Mouse (Mus musculus): ENCODE measurements at regions not wholly inside any gene's neighbourhood (a gene's known extent, or its start where the extent isn't known, plus 50 kb on each side); places are given as distances from the start of the nearest gene placed in this dataset.
A peak's percentile ranks its signal among the peaks of the same experiment; 100 is the strongest.

DNA sequence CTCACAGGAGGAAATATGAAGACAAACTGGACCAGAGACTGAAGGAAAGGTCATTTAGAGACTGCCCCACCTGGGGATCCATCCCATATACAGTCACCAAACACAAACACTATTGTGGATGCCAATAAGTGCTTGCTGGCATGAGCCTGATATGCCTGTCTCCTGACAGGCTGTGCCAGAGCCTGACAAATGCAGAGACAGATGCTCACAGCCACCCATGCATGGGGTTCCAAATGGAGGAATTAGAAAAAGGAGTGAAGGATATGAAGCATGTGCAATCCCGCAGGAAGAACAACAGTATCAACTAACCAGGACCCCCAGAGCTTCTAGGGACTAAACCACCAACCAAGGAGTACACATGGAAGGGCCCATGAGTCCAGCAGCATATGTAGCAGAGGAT is 505.9 kb downstream of the Gm6685 start:
- no peak for DNase-seq (ENCODE audit: low spot score)
- H3K4me2 ChIP-seq (ENCODE audit: low read length), result no peak overlapping the region
- no peaks in the 10 kb centered on the region for H3K4me1 ChIP-seq (replicated peaks; ENCODE audit: control insufficient read depth, insufficient read depth, low read length)
- H3K9ac ChIP-seq (ENCODE audit: low read length), result no peak overlapping the region
- no peak for ATAC-seq (replicated peaks; ENCODE audit: low FRiP score, low TSS enrichment, low read depth)
- H3K4me3 ChIP-seq (ENCODE audit: low read depth, low read length), result no peak overlapping the region
- WGBS, result 79% methylated on average over 1 of the region's 1 CpGs
- H3K27ac ChIP-seq (ENCODE audit: low read depth), result no peak overlapping the region
- H3K27me3 ChIP-seq (replicated peaks; ENCODE audit: control insufficient read depth, insufficient read depth, low read length), result no peaks in the 10 kb centered on the region
- H3K9me3 ChIP-seq (ENCODE audit: control insufficient read depth, low read length), result no peaks in the 10 kb centered on the region
- no peaks in the 10 kb centered on the region for H3K36me3 ChIP-seq (ENCODE audit: control insufficient read depth, insufficient read depth, low read length)

DNA sequence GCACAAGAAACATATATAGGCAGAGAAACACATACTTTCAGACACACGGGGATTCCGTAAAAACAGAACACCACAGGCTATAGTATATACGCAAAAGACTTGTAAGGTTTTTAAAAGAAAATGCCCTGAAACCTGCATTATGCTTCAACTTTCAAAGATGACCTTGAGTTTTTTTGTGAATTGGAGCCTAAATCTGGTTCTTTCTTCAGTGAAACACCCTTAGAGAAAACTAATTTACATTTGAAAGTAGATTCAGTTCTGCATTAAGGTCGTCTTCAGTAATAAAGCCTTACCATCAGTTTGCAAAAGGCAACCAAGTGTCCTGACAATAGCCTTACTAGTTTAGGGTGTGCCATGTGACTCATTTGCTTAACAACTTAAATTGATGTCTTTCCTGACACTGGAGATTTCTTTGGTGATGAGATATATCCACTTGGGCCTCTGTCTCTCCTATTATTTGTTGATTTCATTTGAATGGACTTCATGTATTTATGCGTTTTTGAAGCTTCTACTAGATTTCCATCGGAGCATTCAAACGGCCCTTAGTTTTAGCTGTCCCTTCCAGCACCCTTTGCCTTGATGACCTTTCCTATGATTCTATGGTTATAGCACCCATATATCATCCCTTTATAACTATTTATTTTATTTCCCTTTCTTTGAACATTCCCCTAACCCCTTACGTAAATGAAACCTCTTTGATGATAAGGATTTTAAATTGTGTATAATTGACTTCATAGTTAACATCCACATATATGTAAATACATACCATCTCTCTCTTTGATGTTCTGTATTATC is 539.6 kb downstream of the Gm6685 start:
- ATAC-seq (replicated peaks; ENCODE audit: low FRiP score, low TSS enrichment, low read depth) (peak; percentile 78), DNase-seq (ENCODE audit: low spot score) (no peak)
- no peak overlapping the region for H3K4me3 ChIP-seq (ENCODE audit: low read depth, low read length)
- H3K4me1 ChIP-seq (replicated peaks; ENCODE audit: control insufficient read depth, insufficient read depth, low read length), result no peaks in the 10 kb centered on the region
- 65% methylated on average over 8 of the region's 8 CpGs for WGBS
- no peaks in the 10 kb centered on the region for H3K27me3 ChIP-seq (replicated peaks; ENCODE audit: control insufficient read depth, insufficient read depth, low read length)
- no peaks in the 10 kb centered on the region for H3K9me3 ChIP-seq (ENCODE audit: control insufficient read depth, low read length)
- no peaks in the 10 kb centered on the region for H3K36me3 ChIP-seq (ENCODE audit: control insufficient read depth, insufficient read depth, low read length)
- no peak overlapping the region for H3K27ac ChIP-seq (ENCODE audit: low read depth)
- no peak overlapping the region for H3K4me2 ChIP-seq (ENCODE audit: low read length)
- H3K9ac ChIP-seq (ENCODE audit: low read length), result no peak overlapping the region

DNA sequence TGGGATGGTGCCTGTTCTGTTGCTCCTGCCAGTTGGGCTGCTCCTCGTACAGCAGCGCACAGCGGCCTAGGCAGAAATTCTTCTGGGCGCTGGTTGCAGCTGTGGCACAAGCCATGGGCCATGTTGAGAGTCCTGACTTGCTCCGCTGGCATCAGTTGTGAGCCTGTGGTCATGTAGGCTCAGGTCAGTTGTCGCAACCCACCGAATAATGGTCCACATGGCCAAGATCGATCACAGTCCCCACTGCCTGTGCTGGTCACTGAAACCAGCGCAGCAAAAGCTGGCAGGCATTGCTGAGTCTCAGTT is 585.8 kb downstream of the Gm6685 start:
- WGBS, result 77% methylated on average over 9 of the region's 9 CpGs
- Histone ChIP-seq H3K9me3 (ENCODE audit: control insufficient read depth, low read length) (no peaks in the 10 kb centered on the region), H3K4me2 (ENCODE audit: low read length) (no peak overlapping the region), H3K4me1 (replicated peaks; ENCODE audit: control insufficient read depth, insufficient read depth, low read length) (no peaks in the 10 kb centered on the region), H3K27me3 (replicated peaks; ENCODE audit: control insufficient read depth, insufficient read depth, low read length) (no peaks in the 10 kb centered on the region), H3K27ac (ENCODE audit: low read depth) (no peak overlapping the region), H3K9ac (ENCODE audit: low read length) (no peak overlapping the region), H3K36me3 (ENCODE audit: control insufficient read depth, insufficient read depth, low read length) (no peaks in the 10 kb centered on the region), H3K4me3 (ENCODE audit: low read depth, low read length) (no peak overlapping the region)
- DNase-seq (ENCODE audit: low spot score) (no peak), ATAC-seq (replicated peaks; ENCODE audit: low FRiP score, low TSS enrichment, low read depth) (no peak)

DNA sequence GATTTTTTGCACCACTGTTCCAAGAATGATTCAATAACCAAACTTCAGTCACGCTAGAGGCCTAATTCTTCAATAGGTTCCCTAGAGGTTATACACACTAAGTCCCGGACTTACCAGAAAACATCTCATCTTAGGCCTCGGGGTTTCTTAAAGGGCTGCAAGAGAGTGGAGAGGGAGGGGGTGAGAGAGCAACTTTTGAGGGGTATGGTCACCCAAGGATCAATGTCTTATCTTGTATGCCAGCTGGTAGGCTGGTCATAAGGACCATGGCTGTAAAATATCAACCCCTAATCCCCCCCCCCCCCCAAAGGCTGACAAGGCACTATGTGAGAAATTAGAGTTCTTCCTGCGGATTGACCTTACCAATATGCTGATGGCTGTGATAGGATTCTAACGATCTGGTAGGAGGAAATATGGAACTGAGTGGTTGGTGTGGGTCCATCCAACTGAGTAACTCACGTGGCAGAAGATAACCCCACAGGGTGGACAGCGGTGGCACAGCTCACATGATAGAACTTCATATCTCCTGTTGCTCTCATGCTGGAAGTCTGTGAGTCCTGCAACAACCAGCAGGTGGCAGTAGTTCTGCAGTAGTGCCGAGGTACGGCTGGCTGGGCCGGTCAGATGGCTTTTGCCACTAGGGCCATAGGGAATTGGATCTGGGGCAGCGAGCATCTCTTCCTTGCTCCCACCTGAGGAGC is 586.3 kb downstream of the Gm6685 start:
- Histone ChIP-seq H3K9ac (ENCODE audit: low read length) (no peak overlapping the region), H3K4me2 (ENCODE audit: low read length) (no peak overlapping the region), H3K27ac (ENCODE audit: low read depth) (no peak overlapping the region), H3K36me3 (ENCODE audit: control insufficient read depth, insufficient read depth, low read length) (no peaks in the 10 kb centered on the region), H3K4me3 (ENCODE audit: low read depth, low read length) (no peak overlapping the region), H3K4me1 (replicated peaks; ENCODE audit: control insufficient read depth, insufficient read depth, low read length) (no peaks in the 10 kb centered on the region), H3K27me3 (replicated peaks; ENCODE audit: control insufficient read depth, insufficient read depth, low read length) (no peaks in the 10 kb centered on the region), H3K9me3 (ENCODE audit: control insufficient read depth, low read length) (no peaks in the 10 kb centered on the region)
- ATAC-seq (replicated peaks; ENCODE audit: low FRiP score, low TSS enrichment, low read depth), result 0 out of 2 replicates have a peak, but pooled peaks have one; percentile 60
- WGBS, result 47% methylated on average over 11 of the region's 11 CpGs
- DNase-seq (ENCODE audit: low spot score), result peak; percentile 71

DNA sequence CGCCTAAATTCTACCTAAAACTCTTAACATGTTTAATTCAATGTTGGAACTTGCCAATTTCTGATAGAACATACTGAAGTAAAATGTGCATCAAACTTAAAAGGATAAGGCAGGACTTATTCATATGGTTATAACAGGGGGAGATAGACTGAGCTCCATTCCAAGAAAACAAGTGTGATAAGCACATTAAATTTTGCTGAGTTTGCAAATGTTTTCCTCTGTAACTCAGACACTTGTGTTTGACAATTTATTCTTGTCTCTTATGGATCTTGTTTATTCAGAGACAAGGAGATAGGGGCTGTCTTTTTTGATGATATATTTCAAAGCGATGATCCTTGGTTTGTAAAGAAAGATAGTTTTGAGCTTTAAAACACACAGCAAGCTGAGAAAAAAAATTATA is 613.6 kb downstream of the Gm6685 start:
- Histone ChIP-seq H3K4me1 (replicated peaks; ENCODE audit: control insufficient read depth, insufficient read depth, low read length) (no peaks in the 10 kb centered on the region), H3K4me2 (ENCODE audit: low read length) (no peak overlapping the region), H3K9ac (ENCODE audit: low read length) (no peak overlapping the region), H3K27me3 (replicated peaks; ENCODE audit: control insufficient read depth, insufficient read depth, low read length) (no peaks in the 10 kb centered on the region), H3K4me3 (ENCODE audit: low read depth, low read length) (no peak overlapping the region), H3K9me3 (ENCODE audit: control insufficient read depth, low read length) (no peaks in the 10 kb centered on the region), H3K27ac (ENCODE audit: low read depth) (no peak overlapping the region), H3K36me3 (ENCODE audit: control insufficient read depth, insufficient read depth, low read length) (no peaks in the 10 kb centered on the region)
- DNase-seq (ENCODE audit: low spot score) (no peak), ATAC-seq (replicated peaks; ENCODE audit: low FRiP score, low TSS enrichment, low read depth) (no peak)
- 92% methylated on average over 2 of the region's 2 CpGs for WGBS

DNA sequence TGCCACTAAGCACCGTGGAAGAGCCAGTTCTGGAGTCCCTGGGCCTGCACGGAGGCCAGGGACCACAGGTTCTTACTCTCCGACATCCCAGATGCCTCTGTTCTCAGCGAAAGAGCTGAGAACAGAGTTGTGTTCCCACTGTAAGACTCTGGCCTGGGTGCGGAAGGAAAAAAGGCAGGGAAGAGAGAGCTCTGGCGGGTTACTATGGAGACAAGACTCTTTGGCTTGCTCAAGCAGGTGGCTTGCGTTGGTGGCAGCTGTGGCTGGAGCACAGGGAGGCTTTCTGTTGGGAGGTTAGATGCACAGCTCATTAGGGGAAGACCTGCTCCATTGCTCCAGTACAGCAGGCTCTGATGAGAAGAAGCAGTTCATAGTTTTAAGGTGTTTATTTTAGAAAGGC is 618.3 kb downstream of the Gm6685 start:
- Histone ChIP-seq H3K9ac (ENCODE audit: low read length) (no peak overlapping the region), H3K4me3 (ENCODE audit: low read depth, low read length) (no peak overlapping the region), H3K27ac (ENCODE audit: low read depth) (no peak overlapping the region), H3K36me3 (ENCODE audit: control insufficient read depth, insufficient read depth, low read length) (no peaks in the 10 kb centered on the region), H3K27me3 (replicated peaks; ENCODE audit: control insufficient read depth, insufficient read depth, low read length) (no peaks in the 10 kb centered on the region), H3K4me1 (replicated peaks; ENCODE audit: control insufficient read depth, insufficient read depth, low read length) (no peaks in the 10 kb centered on the region), H3K4me2 (ENCODE audit: low read length) (no peak overlapping the region), H3K9me3 (ENCODE audit: control insufficient read depth, low read length) (no peaks in the 10 kb centered on the region)
- 75% methylated on average over 7 of the region's 7 CpGs for WGBS
- ATAC-seq (replicated peaks; ENCODE audit: low FRiP score, low TSS enrichment, low read depth) (no peak), DNase-seq (ENCODE audit: low spot score) (no peak)

DNA sequence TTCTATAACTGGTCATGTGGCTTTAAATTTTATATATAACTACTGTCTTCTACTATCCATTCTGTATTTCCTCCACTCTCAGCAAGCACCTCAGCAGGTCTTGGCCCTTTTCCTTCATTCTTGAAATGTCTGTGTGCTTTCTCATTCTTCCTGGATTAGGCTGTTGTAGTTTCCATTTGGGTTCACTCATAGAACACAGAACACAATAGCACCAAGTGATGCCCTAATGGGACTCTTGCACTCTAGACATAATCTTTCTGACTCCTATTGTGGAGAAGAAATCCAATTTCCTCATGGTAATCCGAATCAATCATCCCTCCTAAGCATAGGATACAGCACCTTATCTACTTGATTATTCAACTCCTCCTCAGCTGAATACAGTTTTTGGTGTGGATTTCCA is 667.2 kb downstream of the Gm6685 start:
- Histone ChIP-seq H3K27ac (ENCODE audit: low read depth) (no peak overlapping the region), H3K4me3 (ENCODE audit: low read depth, low read length) (no peak overlapping the region), H3K27me3 (replicated peaks; ENCODE audit: control insufficient read depth, insufficient read depth, low read length) (no peaks in the 10 kb centered on the region), H3K9ac (ENCODE audit: low read length) (no peak overlapping the region), H3K9me3 (ENCODE audit: control insufficient read depth, low read length) (no peaks in the 10 kb centered on the region), H3K36me3 (ENCODE audit: control insufficient read depth, insufficient read depth, low read length) (no peaks in the 10 kb centered on the region), H3K4me1 (replicated peaks; ENCODE audit: control insufficient read depth, insufficient read depth, low read length) (no peaks in the 10 kb centered on the region), H3K4me2 (ENCODE audit: low read length) (no peak overlapping the region)
- ATAC-seq (replicated peaks; ENCODE audit: low FRiP score, low TSS enrichment, low read depth) (no peak), DNase-seq (ENCODE audit: low spot score) (no peak)
- 59% methylated on average over 1 of the region's 1 CpGs for WGBS

All from intestine, embryonic 14.5 days (tissue).